Mouse (Mus musculus): ENCODE measurements at regions not wholly inside any gene's neighbourhood (a gene's known extent, or its start where the extent isn't known, plus 50 kb on each side); places are given as distances from the start of the nearest gene placed in this dataset.
A peak's percentile ranks its signal among the peaks of the same experiment; 100 is the strongest.

- no peaks in the 10 kb centered on the region for H3K36me3 ChIP-seq
- H3K4me2 ChIP-seq: no peak overlapping the region
- WGBS: 94% methylated on average over 12 of the region's 12 CpGs
- no peaks in the 10 kb centered on the region for H3K4me1 ChIP-seq
- no peak for ATAC-seq (ENCODE audit: insufficient number of reproducible peaks, low FRiP score, low TSS enrichment, low read depth)
- no peak overlapping the region for H3K27ac ChIP-seq
- no peaks in the 10 kb centered on the region for H3K9me3 ChIP-seq
- no peak overlapping the region for H3K4me3 ChIP-seq
- no peaks in the 10 kb centered on the region for H3K27me3 ChIP-seq
- H3K9ac ChIP-seq: no peak overlapping the region
Observed at GRCm38 (mm10) chr6:109125447-109125846, 297.0 kb downstream of the Edem1 start.

GRCm38 (mm10) chr6:109127203-109127602, 298.8 kb downstream of the Edem1 start:
- Histone ChIP-seq H3K27ac (no peak overlapping the region), H3K36me3 (no peaks in the 10 kb centered on the region), H3K9me3 (no peaks in the 10 kb centered on the region), H3K4me1 (no peaks in the 10 kb centered on the region), H3K4me3 (no peak overlapping the region), H3K9ac (no peak overlapping the region), H3K27me3 (no peaks in the 10 kb centered on the region), H3K4me2 (no peak overlapping the region)
- 74% methylated on average over 1 of the region's 1 CpGs for WGBS
- no peak for ATAC-seq (ENCODE audit: insufficient number of reproducible peaks, low FRiP score, low TSS enrichment, low read depth)

GRCm38 (mm10) chr6:109146111-109146510, 317.7 kb downstream of the Edem1 start:
- WGBS: 53% methylated on average over 5 of the region's 5 CpGs
- H3K27me3 ChIP-seq: no peaks in the 10 kb centered on the region
- H3K4me2 ChIP-seq: no peak overlapping the region
- no peaks in the 10 kb centered on the region for H3K9me3 ChIP-seq
- no peak overlapping the region for H3K4me3 ChIP-seq
- no peaks in the 10 kb centered on the region for H3K4me1 ChIP-seq
- H3K27ac ChIP-seq: no peak overlapping the region
- no peaks in the 10 kb centered on the region for H3K36me3 ChIP-seq
- H3K9ac ChIP-seq: no peak overlapping the region
- ATAC-seq (ENCODE audit: insufficient number of reproducible peaks, low FRiP score, low TSS enrichment, low read depth): 0 out of 2 replicates have a peak, but pooled peaks have one; percentile 28

- no peak overlapping the region for H3K9ac ChIP-seq
- H3K9me3 ChIP-seq: no peaks in the 10 kb centered on the region
- WGBS: 86% methylated on average over 8 of the region's 8 CpGs
Observed at GRCm38 (mm10) chr6:109149043-109149442, 320.6 kb downstream of the Edem1 start.

GRCm38 (mm10) chr6:109150023-109150911, 321.8 kb downstream of the Edem1 start:
- no peak overlapping the region for H3K9ac ChIP-seq
- no peak overlapping the region for H3K4me3 ChIP-seq
- H3K36me3 ChIP-seq: no peaks in the 10 kb centered on the region
- no peak overlapping the region for H3K27ac ChIP-seq
- WGBS: 52% methylated on average over 22 of the region's 22 CpGs
- no peak overlapping the region for H3K4me2 ChIP-seq
- no peaks in the 10 kb centered on the region for H3K27me3 ChIP-seq
- H3K4me1 ChIP-seq: no peaks in the 10 kb centered on the region
- ATAC-seq (ENCODE audit: insufficient number of reproducible peaks, low FRiP score, low TSS enrichment, low read depth): no peak
- no peaks in the 10 kb centered on the region for H3K9me3 ChIP-seq

More at GRCm38 (mm10) chr6:109149043-109149442, 320.6 kb downstream of the Edem1 start:
- Histone ChIP-seq H3K27ac (no peak overlapping the region), H3K4me2 (no peak overlapping the region), H3K27me3 (no peaks in the 10 kb centered on the region), H3K4me3 (no peak overlapping the region), H3K36me3 (no peaks in the 10 kb centered on the region), H3K4me1 (no peaks in the 10 kb centered on the region)
- no peak for ATAC-seq (ENCODE audit: insufficient number of reproducible peaks, low FRiP score, low TSS enrichment, low read depth)

- Histone ChIP-seq H3K27me3 (no peaks in the 10 kb centered on the region), H3K36me3 (no peaks in the 10 kb centered on the region), H3K4me1 (no peaks in the 10 kb centered on the region), H3K27ac (no peak overlapping the region), H3K9ac (no peak overlapping the region), H3K9me3 (no peaks in the 10 kb centered on the region), H3K4me3 (no peak overlapping the region), H3K4me2 (no peak overlapping the region)
- no peak for ATAC-seq (ENCODE audit: insufficient number of reproducible peaks, low FRiP score, low TSS enrichment, low read depth)
- WGBS: 83% methylated on average over 9 of the region's 9 CpGs
Observed at GRCm38 (mm10) chr6:109150912-109151256, 322.4 kb downstream of the Edem1 start.

GRCm38 (mm10) chr6:109153624-109154023, 325.2 kb downstream of the Edem1 start:
- Histone ChIP-seq H3K36me3 (no peaks in the 10 kb centered on the region), H3K27me3 (no peaks in the 10 kb centered on the region), H3K4me2 (no peak overlapping the region), H3K27ac (no peak overlapping the region), H3K4me1 (no peaks in the 10 kb centered on the region), H3K9ac (no peak overlapping the region), H3K9me3 (no peaks in the 10 kb centered on the region), H3K4me3 (no peak overlapping the region)
- no peak for ATAC-seq (ENCODE audit: insufficient number of reproducible peaks, low FRiP score, low TSS enrichment, low read depth)
- 69% methylated on average over 7 of the region's 7 CpGs for WGBS

GRCm38 (mm10) chr6:109159561-109159960, 331.1 kb downstream of the Edem1 start:
- Histone ChIP-seq H3K9me3 (no peaks in the 10 kb centered on the region), H3K36me3 (no peaks in the 10 kb centered on the region), H3K27ac (no peak overlapping the region), H3K4me2 (no peak overlapping the region), H3K4me3 (no peak overlapping the region), H3K27me3 (no peaks in the 10 kb centered on the region), H3K9ac (no peak overlapping the region), H3K4me1 (no peaks in the 10 kb centered on the region)
- 90% methylated on average over 7 of the region's 7 CpGs for WGBS
- ATAC-seq (ENCODE audit: insufficient number of reproducible peaks, low FRiP score, low TSS enrichment, low read depth): no peak

- Histone ChIP-seq H3K4me1 (no peaks in the 10 kb centered on the region), H3K36me3 (no peaks in the 10 kb centered on the region), H3K27me3 (no peaks in the 10 kb centered on the region), H3K9ac (no peak overlapping the region), H3K4me2 (no peak overlapping the region), H3K27ac (no peak overlapping the region), H3K9me3 (no peaks in the 10 kb centered on the region), H3K4me3 (no peak overlapping the region)
- no peak for ATAC-seq (ENCODE audit: insufficient number of reproducible peaks, low FRiP score, low TSS enrichment, low read depth)
- 43% methylated on average over 5 of the region's 5 CpGs for WGBS
Observed at GRCm38 (mm10) chr6:109167439-109167838, 339.0 kb downstream of the Edem1 start.

- 53% methylated on average over 6 of the region's 6 CpGs for WGBS
- Histone ChIP-seq H3K27me3 (no peaks in the 10 kb centered on the region), H3K27ac (no peak overlapping the region), H3K9ac (no peak overlapping the region), H3K4me3 (no peak overlapping the region), H3K4me1 (no peaks in the 10 kb centered on the region), H3K36me3 (no peaks in the 10 kb centered on the region), H3K9me3 (no peaks in the 10 kb centered on the region), H3K4me2 (no peak overlapping the region)
- ATAC-seq (ENCODE audit: insufficient number of reproducible peaks, low FRiP score, low TSS enrichment, low read depth): no peak
Observed at GRCm38 (mm10) chr6:109172104-109172850, 343.8 kb downstream of the Edem1 start.

- Histone ChIP-seq H3K4me3 (no peak overlapping the region), H3K36me3 (no peaks in the 10 kb centered on the region), H3K27ac (no peak overlapping the region), H3K4me2 (no peak overlapping the region), H3K9ac (no peak overlapping the region), H3K27me3 (no peaks in the 10 kb centered on the region), H3K4me1 (no peaks in the 10 kb centered on the region), H3K9me3 (no peaks in the 10 kb centered on the region)
- WGBS: 80% methylated on average over 1 of the region's 1 CpGs
- ATAC-seq (ENCODE audit: insufficient number of reproducible peaks, low FRiP score, low TSS enrichment, low read depth): no peak
Observed at GRCm38 (mm10) chr6:109173015-109173414, 344.6 kb downstream of the Edem1 start.

GRCm38 (mm10) chr6:109176876-109177275, 348.4 kb downstream of the Edem1 start:
- Histone ChIP-seq H3K4me2 (no peak overlapping the region), H3K27ac (no peak overlapping the region), H3K36me3 (no peaks in the 10 kb centered on the region), H3K27me3 (no peaks in the 10 kb centered on the region), H3K9ac (no peak overlapping the region), H3K4me3 (no peak overlapping the region), H3K4me1 (no peaks in the 10 kb centered on the region), H3K9me3 (no peaks in the 10 kb centered on the region)
- no peak for ATAC-seq (ENCODE audit: insufficient number of reproducible peaks, low FRiP score, low TSS enrichment, low read depth)
- WGBS: 39% methylated on average over 3 of the region's 3 CpGs

All from limb, embryonic 15.5 days (tissue).